Mouse (Mus musculus) G1E (cell line): ENCODE measurements around the gene Fstl4.

Experiments used
- CTCF ChIP-seq: IDR thresholded peaks from 2 replicates; pipeline ENCODE4 v1.5.1; 2012; ENCODE audit warnings: low read depth, low read length, inconsistent platforms, mixed read lengths
- POLR2AphosphoS5 ChIP-seq: IDR thresholded peaks from 2 replicates; pipeline ENCODE4 v1.6.1; 2012; ENCODE audit warnings: low read depth, low read length, inconsistent platforms; ENCODE audit not compliant: insufficient replicate concordance
- TAL1 ChIP-seq: conservative IDR thresholded peaks from 2 replicates; pipeline ENCODE4 v1.6.1; 2012; ENCODE audit warnings: low read depth, low read length, inconsistent platforms, mixed read lengths

DNA sequence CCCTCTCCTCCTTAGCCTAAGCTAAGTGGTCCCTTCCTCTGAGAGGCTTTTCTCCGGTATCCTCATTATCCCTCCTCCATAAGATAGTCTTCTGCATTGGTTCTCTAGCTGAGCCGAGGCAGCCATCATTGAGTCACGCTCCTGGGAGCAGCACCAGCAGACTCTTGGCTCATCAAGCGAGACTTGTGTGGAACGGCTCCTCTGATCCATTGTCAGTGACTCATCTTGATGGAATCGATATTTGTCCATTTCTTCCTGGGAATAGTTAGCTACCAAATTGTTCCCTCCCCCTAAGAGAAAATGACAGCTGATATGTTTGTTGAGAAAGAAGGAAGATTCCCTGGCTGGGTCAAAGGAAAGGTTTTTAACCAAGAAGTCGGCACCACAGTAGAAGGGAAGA lies 17.2 kb upstream of the Fstl4 start:
- TF ChIP-seq CTCF = no peak
- TF ChIP-seq TAL1 = no peak
- TF ChIP-seq POLR2AphosphoS5 = no peak
